Mouse (Mus musculus) right cerebral cortex, postnatal 36 days (tissue): ENCODE data around the gene Bsx.
A peak's percentile ranks its signal among the peaks of the same experiment; 100 is the strongest.

Source experiments
- DNase-seq, 2 experiments: peaks; one replicate each; pipeline ENCODE4 v3.0.0; 2022; ENCODE audit warnings: low spot score in 2 of 2, mixed read lengths in 1 of 2

Gene Bsx

GRCm38 (mm10) chr9:40873556-40874470 lies at the start of gene Bsx:
Gene Bsx (plus strand): TSS chr9:40874127.
- DNase-seq, result no peak

- no peak for DNase-seq
Measured at GRCm38 (mm10) chr9:40825601-40826000, 48.3 kb upstream of the Bsx start.

DNA sequence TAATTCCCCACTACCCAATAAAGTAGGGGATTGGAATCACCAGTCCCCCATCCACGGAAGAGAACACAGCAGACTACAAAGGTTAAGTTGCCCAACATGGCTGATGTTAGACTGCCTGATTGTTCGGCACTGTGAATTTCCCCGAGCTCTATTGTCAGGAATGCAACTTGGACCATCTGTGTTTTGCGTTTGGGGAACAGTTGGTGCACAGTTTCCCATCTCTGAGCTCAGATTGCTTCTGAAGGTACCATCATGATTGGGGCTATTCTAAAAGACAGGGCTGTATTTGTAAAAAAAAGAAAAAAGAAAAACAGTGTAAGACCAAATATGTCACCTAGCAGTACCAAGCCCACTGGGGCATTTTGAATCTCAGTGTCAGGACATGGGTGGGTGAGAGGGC lies 46.6 kb upstream of the Bsx start:
- DNase-seq, result no peak

- peak; percentile 51 to 56 for DNase-seq
Measured at GRCm38 (mm10) chr9:40834569-40834968, 39.4 kb upstream of the Bsx start.

DNA sequence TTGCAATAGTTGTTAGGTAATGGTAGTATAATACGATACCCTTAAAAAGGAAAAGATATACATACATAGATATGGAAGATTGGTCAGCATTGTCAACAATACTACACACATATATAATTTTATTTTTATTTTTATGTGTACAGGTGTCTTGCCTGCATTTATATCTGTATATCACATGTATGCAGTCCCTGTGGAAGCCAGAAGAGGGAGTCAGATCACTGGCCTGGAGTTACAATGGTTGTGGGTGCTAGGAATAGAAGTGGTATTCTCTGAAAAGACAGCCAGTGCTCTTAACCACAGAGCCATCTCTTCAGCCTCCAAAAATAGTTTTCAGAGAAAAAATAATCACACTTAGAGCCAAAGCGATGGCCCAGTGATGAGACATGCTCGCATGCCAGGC lies 37.2 kb upstream of the Bsx start:
- no peak for DNase-seq

GRCm38 (mm10) chr9:40839662-40840061 lies 34.3 kb upstream of the Bsx start:
- no peak for DNase-seq

DNA sequence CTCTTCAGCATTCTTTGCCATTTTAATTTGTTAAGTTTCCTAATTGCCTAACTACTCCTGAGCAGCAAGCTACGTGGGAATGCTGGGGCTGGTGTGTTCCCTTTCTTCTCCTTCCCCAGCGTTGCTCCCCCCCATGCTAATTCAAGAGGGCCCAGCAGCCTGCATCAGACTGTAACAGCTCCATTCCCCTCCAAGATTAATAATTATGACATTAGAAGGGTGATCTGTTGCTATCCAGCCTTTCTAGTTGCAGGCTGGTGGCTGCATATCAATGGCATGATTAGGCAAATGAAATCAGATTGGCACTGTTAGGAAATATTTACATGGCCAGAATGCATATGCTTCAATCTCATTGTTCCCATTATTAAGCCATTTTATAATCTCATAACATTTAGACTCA lies 22.4 kb upstream of the Bsx start:
- DNase-seq, result no peak

DNA sequence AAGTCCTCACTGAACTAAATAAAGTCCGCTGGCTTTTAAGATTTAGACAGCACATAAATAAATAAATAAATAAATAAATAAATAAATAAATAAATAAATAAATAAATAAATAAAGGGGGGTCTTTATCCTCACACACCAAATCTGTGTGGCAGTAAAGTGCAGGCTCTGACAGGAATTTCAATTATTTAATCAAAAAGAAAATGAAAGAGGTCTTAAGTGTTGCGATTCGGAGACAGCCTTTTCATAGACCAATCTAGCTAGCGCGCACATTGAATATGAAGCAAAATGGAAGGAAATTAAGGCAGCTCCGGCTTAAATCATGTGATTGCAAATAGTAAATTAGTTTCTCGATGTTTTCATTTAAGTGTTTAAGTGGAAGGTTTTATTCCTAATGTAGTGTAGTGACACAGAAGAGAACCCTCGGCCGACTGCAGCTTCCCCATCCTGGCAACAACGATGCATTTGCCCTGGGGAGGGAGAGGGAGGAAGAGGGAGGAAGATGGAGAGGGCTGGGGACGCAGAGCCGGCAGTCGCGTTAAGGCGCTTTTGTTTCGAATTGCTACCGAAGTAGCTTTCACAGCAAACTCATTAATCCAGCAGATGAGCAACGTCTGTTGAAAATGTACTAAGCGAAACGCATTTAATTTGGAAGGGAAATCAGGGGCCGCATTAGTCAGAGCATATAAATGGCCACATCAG lies 15.3 kb upstream of the Bsx start:
- no peak for DNase-seq

DNA sequence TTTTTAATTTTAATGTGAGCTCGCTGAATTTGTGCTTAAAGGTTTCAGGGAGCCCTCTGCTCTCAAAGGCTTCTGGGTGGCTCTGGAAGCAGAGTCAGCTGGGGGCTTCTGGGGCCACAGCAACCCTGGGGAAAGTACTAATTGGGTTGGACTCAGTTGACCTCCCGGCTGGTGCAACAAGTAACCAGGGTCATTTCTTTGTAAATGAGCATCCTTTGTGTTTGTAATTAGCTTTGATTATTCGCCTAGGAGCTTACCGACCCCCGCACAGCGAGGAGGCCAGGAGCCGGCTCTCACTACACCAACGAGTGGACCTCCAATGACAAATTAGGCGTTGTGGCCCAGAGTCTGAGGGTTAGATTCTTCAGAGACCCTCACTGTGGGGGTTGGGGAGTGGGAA lies 14.7 kb upstream of the Bsx start:
- DNase-seq, result no peak

GRCm38 (mm10) chr9:40870331-40870730 lies 3.6 kb upstream of the Bsx start:
- DNase-seq, result no peak

GRCm38 (mm10) chr9:40871369-40872155 lies 2.4 kb upstream of the Bsx start:
- DNase-seq, result no peak

DNA sequence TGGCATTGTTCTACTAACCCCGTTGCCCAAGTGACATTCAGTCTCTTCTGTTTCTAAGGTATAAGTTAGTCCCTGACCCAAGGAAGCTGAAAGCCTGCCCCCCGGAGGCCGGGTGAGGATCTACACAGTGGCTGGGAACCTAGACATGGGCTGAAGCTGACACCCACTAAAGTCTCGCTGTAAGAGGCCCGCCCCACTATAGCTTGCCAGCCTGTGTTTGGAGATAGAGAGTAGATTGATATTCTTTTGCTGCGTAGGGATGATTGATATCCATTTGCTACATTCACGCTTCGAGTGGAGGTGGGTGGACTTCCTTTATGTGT lies 1.8 kb upstream of the Bsx start:
- no peak for DNase-seq

- no peak for DNase-seq
Measured at GRCm38 (mm10) chr9:40874961-40875360, 1.0 kb downstream of the Bsx start.

GRCm38 (mm10) chr9:40875431-40875830 lies 1.5 kb downstream of the Bsx start:
- no peak for DNase-seq

DNA sequence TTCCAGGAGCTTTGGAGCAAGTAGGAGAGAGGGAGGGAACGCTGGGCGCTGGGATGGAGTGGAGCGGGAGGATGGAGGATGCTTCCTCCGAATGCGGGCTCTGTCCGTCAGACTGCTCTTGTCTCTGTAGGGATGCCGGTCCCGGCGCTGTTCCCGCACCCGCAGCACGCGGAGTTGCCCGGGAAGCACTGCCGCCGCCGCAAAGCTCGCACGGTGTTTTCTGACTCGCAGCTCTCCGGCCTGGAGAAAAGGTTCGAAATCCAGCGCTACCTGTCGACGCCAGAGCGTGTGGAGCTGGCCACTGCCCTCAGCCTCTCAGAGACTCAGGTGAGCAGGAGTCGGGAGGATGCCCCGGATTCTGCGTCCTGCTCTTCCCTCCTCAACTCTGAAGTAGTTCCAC lies 2.2 kb downstream of the Bsx start:
- DNase-seq, result no peak

DNA sequence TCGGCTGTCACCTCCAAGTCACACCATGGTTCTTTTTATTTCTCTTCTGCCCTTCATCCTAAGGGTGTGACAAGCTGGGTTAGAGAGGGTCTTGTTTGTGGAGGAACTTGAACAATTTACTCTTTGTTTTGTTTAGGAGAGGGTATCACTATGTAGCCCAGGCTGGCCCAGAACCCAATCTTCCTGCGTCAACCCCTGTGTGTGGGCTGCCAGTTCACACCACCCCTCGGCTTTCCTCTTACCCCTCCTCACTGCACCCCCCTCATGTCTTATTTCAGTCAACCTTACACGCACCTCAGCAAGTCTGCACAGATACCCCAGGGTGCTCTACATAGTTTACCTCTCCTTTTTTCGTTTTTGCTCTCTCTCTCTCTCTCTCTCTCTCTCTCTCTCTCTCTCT lies 2.8 kb downstream of the Bsx start:
- DNase-seq, result no peak

GRCm38 (mm10) chr9:40877146-40877880 lies 3.4 kb downstream of the Bsx start:
- no peak for DNase-seq

DNA sequence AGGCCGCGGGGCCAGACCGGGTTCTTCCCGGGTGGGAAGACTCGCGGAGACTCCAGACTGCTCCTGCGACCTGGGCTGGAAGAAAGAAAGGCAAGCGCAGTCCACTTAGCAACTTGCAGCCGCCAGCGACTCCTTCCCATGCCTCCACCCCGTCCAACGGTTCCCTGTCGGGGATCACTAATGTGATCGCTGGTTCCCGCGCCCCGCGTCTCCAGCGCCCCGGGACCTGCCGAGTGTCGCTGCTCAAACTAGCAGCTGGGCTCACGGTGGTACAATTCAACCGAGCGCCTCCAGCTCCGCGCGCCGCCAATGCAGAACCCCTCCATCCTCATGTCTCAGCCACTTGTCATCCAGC lies 3.9 kb downstream of the Bsx start:
- no peak for DNase-seq

- DNase-seq, result no peak
Measured at GRCm38 (mm10) chr9:40878291-40878945, 4.5 kb downstream of the Bsx start.

GRCm38 (mm10) chr9:40878998-40879397 lies 5.1 kb downstream of the Bsx start:
- no peak for DNase-seq

- no peak for DNase-seq
Measured at GRCm38 (mm10) chr9:40885669-40886068, 11.7 kb downstream of the Bsx start.
